Mouse (Mus musculus) thymus, adult 2 months (tissue): ENCODE data around the gene 1700067K01Rik. TPM values are rescaled to one million over a fixed set of nuclear protein-coding genes. Genes with fewer than 3 reads are reported as not detected.

Experiments used
- DNase-seq: peaks from one replicate; pipeline ENCODE4 v3.0.0; 2021
- H3K27ac ChIP-seq: fragments of 200-500 bp; 2 replicates; pipeline ENCODE4 v1.5.1; 2012; ENCODE audit warnings: low read length, control low read depth; ENCODE audit not compliant: control insufficient read depth, insufficient read depth
- H3K27me3 ChIP-seq: fragments of 200-500 bp; 2 replicates; pipeline ENCODE4 v1.6.1; 2012; ENCODE audit warnings: mild to moderate bottlenecking, low read length, moderate library complexity, mixed read lengths; ENCODE audit not compliant: control insufficient read depth, insufficient read depth
- H3K36me3 ChIP-seq: fragments of 200-500 bp; 2 replicates; pipeline ENCODE4 v1.6.1; 2012; ENCODE audit warnings: mild to moderate bottlenecking, low read length, moderate library complexity; ENCODE audit not compliant: control insufficient read depth, insufficient read depth
- H3K4me1 ChIP-seq: fragments of 200-500 bp; replicated peaks from 2 replicates; pipeline ENCODE4 v1.6.1; 2012; ENCODE audit warnings: low read length; ENCODE audit not compliant: control insufficient read depth, insufficient read depth
- H3K4me3 ChIP-seq: fragments of 200-500 bp; 2 replicates; pipeline ENCODE4 v1.5.1; 2012; ENCODE audit warnings: mild to moderate bottlenecking, low read length, control low read depth, moderate library complexity; ENCODE audit not compliant: control insufficient read depth, insufficient read depth
- CTCF ChIP-seq: fragments of 200-500 bp; IDR thresholded peaks from 2 replicates; pipeline ENCODE4 v1.5.1; 2012; ENCODE audit warnings: mild to moderate bottlenecking, control low read depth, low read length, moderate library complexity, borderline replicate concordance; ENCODE audit not compliant: control insufficient read depth, poor library complexity, insufficient read depth; ENCODE audit errors: extremely low read depth
- POLR2A ChIP-seq: fragments of 200-500 bp; IDR thresholded peaks from 2 replicates; pipeline ENCODE4 v1.6.1; 2012; ENCODE audit warnings: mild to moderate bottlenecking, low read length, control low read depth, moderate library complexity; ENCODE audit not compliant: control insufficient read depth, poor library complexity, insufficient read depth; ENCODE audit errors: extremely low read depth
- WGBS: fragments of 180-500 bp; shearing (Covaris S2); methylation state at CpG from one replicate; pipeline ENCODE4 v1.1.7; 2018; 5-methylcytosine and 5-hydroxymethylcytosine counted together
- polyA plus RNA-seq: library from polyadenylated mRNA; depleted of rRNA; stranded (reverse); fragments of >200 nt; gene quantifications from 2 replicates; pipeline ENCODE4 v1.2.3, GENCODE M21; 2012

Gene 1700067K01Rik
- polyA plus RNA-seq, 1 experiment, result 1.1 TPM

GRCm38 (mm10) chr8:83967701-83968100, 33.6 kb upstream of the 1700067K01Rik start:
- Histone ChIP-seq H3K4me1 (peaks cover 5% of the 10 kb centered on the region), H3K4me3 (no peak overlapping the region), H3K27ac (no peak overlapping the region), H3K27me3 (no peaks in the 10 kb centered on the region), H3K36me3 (peaks cover 26% of the 10 kb centered on the region)
- WGBS, result 98% methylated on average over 7 of the region's 7 CpGs
- no peak for DNase-seq
- no peak for TF ChIP-seq POLR2A
- TF ChIP-seq CTCF, result no peak

GRCm38 (mm10) chr8:83971121-83971520, 30.2 kb upstream of the 1700067K01Rik start:
- 97% methylated on average over 4 of the region's 4 CpGs for WGBS
- H3K27me3 ChIP-seq, result no peaks in the 10 kb centered on the region
- DNase-seq, result no peak
- peaks cover 18% of the 10 kb centered on the region for H3K36me3 ChIP-seq
- H3K4me1 ChIP-seq, result peaks cover 17% of the 10 kb centered on the region
- TF ChIP-seq CTCF, result no peak
- no peak for TF ChIP-seq POLR2A
- no peak overlapping the region for H3K27ac ChIP-seq
- H3K4me3 ChIP-seq, result no peak overlapping the region

GRCm38 (mm10) chr8:83971661-83972060, 29.6 kb upstream of the 1700067K01Rik start:
- 89% methylated on average over 6 of the region's 6 CpGs for WGBS
- Histone ChIP-seq H3K4me3 (no peak overlapping the region), H3K27ac (no peak overlapping the region), H3K36me3 (peaks cover 16% of the 10 kb centered on the region), H3K4me1 (peaks cover 17% of the 10 kb centered on the region), H3K27me3 (no peaks in the 10 kb centered on the region)
- TF ChIP-seq POLR2A, result no peak
- TF ChIP-seq CTCF, result no peak
- DNase-seq, result no peak

GRCm38 (mm10) chr8:83972150-83973120, 28.9 kb upstream of the 1700067K01Rik start, which contains the start of gene Prkaca:
TSS of gene Prkaca (plus strand) at chr8:83972993.
- WGBS, result 1% methylated on average over 92 of the region's 94 CpGs
- peaks cover 8% of the 10 kb centered on the region for H3K36me3 ChIP-seq
- H3K27me3 ChIP-seq, result no peaks in the 10 kb centered on the region
- TF ChIP-seq POLR2A (0 out of 2 replicates have a peak, but pooled peaks have one; percentile 28), CTCF (no peak)
- H3K4me3 ChIP-seq, result peak within 1 kb of the TSS; percentile 73
- no peak within 1 kb of the TSS for H3K27ac ChIP-seq
- DNase-seq, result peak; percentile 98
- H3K4me1 ChIP-seq, result peaks cover 23% of the 10 kb centered on the region

- peak; percentile 37 for DNase-seq
- Histone ChIP-seq H3K4me3 (peak overlapping the region; percentile 73), H3K36me3 (no peaks in the 10 kb centered on the region), H3K27ac (no peak overlapping the region), H3K27me3 (no peaks in the 10 kb centered on the region), H3K4me1 (peaks cover 31% of the 10 kb centered on the region)
- TF ChIP-seq CTCF, result no peak
- no peak for TF ChIP-seq POLR2A
- WGBS, result 11% methylated on average over 37 of the region's 37 CpGs
Measured at GRCm38 (mm10) chr8:83973161-83974031, 27.9 kb upstream of the 1700067K01Rik start.

GRCm38 (mm10) chr8:83974521-83974920, 26.8 kb upstream of the 1700067K01Rik start:
- H3K27me3 ChIP-seq, result no peaks in the 10 kb centered on the region
- TF ChIP-seq POLR2A (no peak), CTCF (no peak)
- H3K4me1 ChIP-seq, result peaks cover 31% of the 10 kb centered on the region
- no peak overlapping the region for H3K4me3 ChIP-seq
- WGBS, result 87% methylated on average over 4 of the region's 4 CpGs
- no peaks in the 10 kb centered on the region for H3K36me3 ChIP-seq
- DNase-seq, result no peak
- H3K27ac ChIP-seq, result no peak overlapping the region
